In the genomic region with DNA sequence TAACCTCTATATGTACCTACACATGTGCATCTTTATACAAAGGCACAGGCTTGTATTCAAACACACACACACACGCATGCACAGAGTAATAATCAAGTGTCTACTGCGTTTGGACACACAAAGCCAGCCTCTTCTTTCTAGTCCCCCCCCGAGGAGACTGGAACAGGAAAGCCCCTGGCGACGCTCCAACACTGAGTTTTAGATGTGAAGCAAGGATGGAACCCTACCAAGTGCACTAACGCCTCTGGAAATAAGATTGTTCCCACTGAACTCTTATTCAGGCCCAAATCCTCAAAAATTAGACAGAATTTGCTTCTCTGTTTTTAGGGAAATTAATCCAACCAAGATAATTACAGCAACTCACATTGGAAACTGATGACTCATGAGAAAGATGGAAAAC, we compare ENCODE assay signal across 15 mouse cellular contexts.
DNase-seq lines count a peak whose midpoint lies in the region; ATAC-seq and TF ChIP-seq lines count a peak whose summit lies in the region.
"Had no signal": no experiment of that assay in that cellular context is flagged by ENCODE, and none has a peak within 500 bp of the region (broad histone marks: within the 10 kb centered on the region; RNA-seq: fewer than 3 reads in every experiment).

No protein-coding gene starts in this region.

- ATAC-seq in lung, postnatal 0 days, result no peak
- ATAC-seq: intestine, embryonic 15.5 days had no signal

- H3K4me3 ChIP-seq in heart, embryonic 10.5 days, result no peak overlapping the region
- H3K4me3 ChIP-seq in lung, postnatal 0 days (ENCODE audit: low read depth, low read length), result no peak overlapping the region
- H3K4me3 ChIP-seq: embryonic facial prominence, embryonic 12.5 days; intestine, embryonic 15.5 days; megakaryocyte, embryonic 14.5 days; myocyte; stomach, embryonic 15.5 days had no signal

- no peak overlapping the region for H3K9ac ChIP-seq in lung, postnatal 0 days (replicated peaks; ENCODE audit: low read depth)
- H3K9ac ChIP-seq: embryonic facial prominence, embryonic 12.5 days; intestine, embryonic 15.5 days; stomach, embryonic 15.5 days had no signal

- intact Hi-C loops in heart, postnatal 10 days (cut with DNase I), result no loop called here

- DNase-seq in heart, adult 18-20 months, result peak; percentile 43 to 53
- DNase-seq in heart, embryonic 10.5 days (ENCODE audit: low spot score), result no peak
- DNase-seq in lung, postnatal 14 days, result peak; percentile 24
- DNase-seq in lung, postnatal 0 days (ENCODE audit: low spot score), result no peak
- peak; percentile 26 for DNase-seq in adipocyte (ENCODE audit: low spot score)
- DNase-seq in heart, postnatal 10 days, result peak; percentile 40 to 41
- no peak for DNase-seq in layer of hippocampus, adult 9-10 months (ENCODE audit: low spot score)
- DNase-seq: cerebellum, adult 9-11 months; thymus, postnatal 36 days had no signal

- H3K4me2 ChIP-seq in lung, postnatal 0 days (replicated peaks; ENCODE audit: low read depth, low read length), result no peak overlapping the region
- H3K4me2 ChIP-seq: embryonic facial prominence, embryonic 12.5 days; intestine, embryonic 15.5 days; stomach, embryonic 15.5 days had no signal

- H3K4me1 ChIP-seq in heart, embryonic 10.5 days, result peaks cover 33% of the 10 kb centered on the region
- H3K4me1 ChIP-seq in lung, postnatal 0 days (ENCODE audit: insufficient read depth, low read depth, low read length), result no peaks in the 10 kb centered on the region
- H3K4me1 ChIP-seq: intestine, embryonic 15.5 days; stomach, embryonic 15.5 days had no signal

- 83% methylated on average over 6 of the region's 6 CpGs for WGBS in heart, embryonic 10.5 days
- WGBS in lung, postnatal 0 days, result 55% methylated on average over 6 of the region's 6 CpGs

- TF ChIP-seq EP300 in lung, postnatal 0 days (IDR thresholded peaks at IDR 0.05), result no peak

- TF ChIP-seq CTCF in lung, postnatal 0 days (IDR thresholded peaks at IDR 0.05), result no peak

- H3K9me3 ChIP-seq in heart, embryonic 10.5 days, result no peaks in the 10 kb centered on the region
- H3K9me3 ChIP-seq in lung, postnatal 0 days (ENCODE audit: low read length), result no peaks in the 10 kb centered on the region
- H3K9me3 ChIP-seq: embryonic facial prominence, embryonic 12.5 days; intestine, embryonic 15.5 days; megakaryocyte, embryonic 14.5 days; stomach, embryonic 15.5 days had no signal

- H3K36me3 ChIP-seq in heart, embryonic 10.5 days, result peaks cover 49% of the 10 kb centered on the region
- H3K36me3 ChIP-seq in lung, postnatal 0 days (ENCODE audit: insufficient read depth, low read length), result peaks cover 9% of the 10 kb centered on the region; the same call in 1 of the 2 replicates

- no peak overlapping the region for H3K27ac ChIP-seq in heart, embryonic 10.5 days
- H3K27ac ChIP-seq in lung, postnatal 0 days (ENCODE audit: low read length), result no peak overlapping the region
- H3K27ac ChIP-seq: embryonic facial prominence, embryonic 12.5 days; intestine, embryonic 15.5 days; stomach, embryonic 15.5 days had no signal

- no peaks in the 10 kb centered on the region for H3K27me3 ChIP-seq in heart, embryonic 10.5 days (ENCODE audit: insufficient read depth, poor library complexity, severe bottlenecking)
- no peaks in the 10 kb centered on the region for H3K27me3 ChIP-seq in lung, postnatal 0 days (replicated peaks; ENCODE audit: insufficient read depth, low read length)
- H3K27me3 ChIP-seq: CH12.LX; embryonic facial prominence, embryonic 12.5 days; intestine, embryonic 15.5 days; megakaryocyte, embryonic 14.5 days; stomach, embryonic 15.5 days had no signal

Comparison
In these comparisons a context has a peak if more than half of its experiments do, and no peak if none do; other contexts are left out.
1. DNase-seq: peak in heart, adult 18-20 months (2 of 2), lung, postnatal 14 days (single experiment), adipocyte (single experiment) and heart, postnatal 10 days (2 of 2); none in heart, embryonic 10.5 days (single experiment), lung, postnatal 0 days (single experiment) and layer of hippocampus, adult 9-10 months (single experiment).